Mouse (Mus musculus): Measurements from ENCODE around the gene Ckmt1.

Ckmt1 gene

GRCm38 (mm10) chr2:121412843-121413386, 55.4 kb downstream of the Ckmt1 start:
- no peak for DNase-seq (ENCODE audit: low spot score in 2 of 2)
